Mouse (Mus musculus) heart, adult 10 weeks (tissue): ENCODE measurements around the gene Arl13b. TPM values are rescaled to one million over a fixed set of nuclear protein-coding genes. Genes with fewer than 3 reads are reported as not detected.

Experiments used
- polyA plus RNA-seq: library from polyadenylated mRNA; stranded (reverse); fragments of 350-450 nt; fragmentation: Illumina TruSeq; extraction: RNeasy Lipid Tissue Mini Kit (QIAGEN cat#74804); gene quantifications from one replicate; pipeline ENCODE4 v1.2.3, GENCODE M21; 2014; ENCODE audit warnings: low read depth, low replicate concordance

Arl13b gene
- polyA plus RNA-seq, result 8.4 TPM

GRCm38 (mm10) chr16:62846498-62847312 is at the start of gene Arl13b:
TSS of gene Arl13b (minus strand) at chr16:62847040.

GRCm38 (mm10) chr16:62854191-62855068 is 7.6 kb upstream of the Arl13b start, which contains the start of gene Pros1:
TSS of gene Pros1 (plus strand) at chr16:62854307.

GRCm38 (mm10) chr16:62814491-62814890 is 32.3 kb downstream of the Arl13b start, which contains the start of gene Stx19:
TSS of gene Stx19 (plus strand) at chr16:62814676.

GRCm38 (mm10) chr16:62786621-62787331 is 60.1 kb downstream of the Arl13b start, which contains the start of gene Nsun3:
TSS of gene Nsun3 (minus strand) at chr16:62786818.

Other genes starting within 250 kb of the Arl13b start
- 5.2 TPM for gene Nsun3, start 60.2 kb downstream of the Arl13b start, polyA plus RNA-seq
- gene Stx19, start 32.4 kb downstream of the Arl13b start, polyA plus RNA-seq, result not detected
- 17.2 TPM for gene Pros1, start 7.3 kb upstream of the Arl13b start, polyA plus RNA-seq